Mouse (Mus musculus) left cerebral cortex, adult 11 months (tissue): ENCODE results near the gene Pex11g.

Experiments
- DNase-seq: peaks from one replicate; pipeline ENCODE4 v3.0.0; 2022; ENCODE audit warnings: low spot score

Pex11g gene

DNA sequence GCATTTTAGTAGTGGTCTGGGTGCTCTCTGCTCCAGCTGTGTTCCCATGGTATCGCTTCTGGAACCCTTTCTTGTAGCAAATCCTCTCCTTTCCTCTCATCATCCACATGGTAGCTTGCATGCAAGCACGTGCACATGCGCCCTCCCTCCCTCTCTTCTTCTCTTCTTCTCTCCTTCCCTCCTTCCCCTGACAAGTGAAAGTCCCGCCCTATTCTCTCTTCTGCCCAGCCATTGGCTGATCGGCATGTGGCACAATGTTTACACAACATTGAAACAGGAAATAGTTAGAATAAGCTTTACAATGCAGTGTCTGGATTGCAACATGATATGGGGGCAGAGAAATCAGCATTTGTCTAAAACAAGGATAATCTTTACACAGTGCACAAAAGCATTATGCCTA lies 14.1 kb upstream of the Pex11g start:
- DNase-seq, result no peak

DNA sequence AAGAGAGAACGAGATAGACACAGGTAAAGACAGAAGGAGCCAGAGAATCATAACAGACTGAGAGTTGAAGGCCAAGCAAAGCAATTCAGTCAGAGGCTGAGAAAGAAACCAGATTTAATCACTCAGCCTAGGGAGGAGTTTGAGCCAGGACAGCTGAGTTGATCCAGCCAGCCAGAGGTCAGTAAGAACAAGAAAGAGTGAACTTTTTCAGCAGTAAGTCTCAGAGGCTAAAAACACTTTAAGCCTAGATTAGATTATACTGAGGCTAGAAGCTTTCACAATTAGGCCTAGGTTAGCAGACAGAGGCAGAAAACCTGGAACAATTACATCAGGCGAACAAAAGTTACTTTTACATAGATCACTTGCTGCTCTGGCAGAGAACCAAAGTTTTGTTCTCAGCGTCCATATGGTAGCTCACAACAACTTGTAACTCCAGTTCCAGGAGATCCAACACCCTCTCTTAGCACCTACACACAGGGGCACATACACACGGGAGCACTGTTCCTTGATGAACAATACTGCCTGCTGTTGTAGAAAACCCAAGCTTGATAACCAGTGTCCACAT lies 12.8 kb upstream of the Pex11g start:
- no peak for DNase-seq

- DNase-seq, result no peak
Observed at GRCm38 (mm10) chr8:3475715-3476429, 8.4 kb upstream of the Pex11g start.

GRCm38 (mm10) chr8:3470562-3470961 lies 3.1 kb upstream of the Pex11g start, which contains the start of gene Tex45:
Gene Tex45 (plus strand): TSS chr8:3470862.
- DNase-seq, result no peak

DNA sequence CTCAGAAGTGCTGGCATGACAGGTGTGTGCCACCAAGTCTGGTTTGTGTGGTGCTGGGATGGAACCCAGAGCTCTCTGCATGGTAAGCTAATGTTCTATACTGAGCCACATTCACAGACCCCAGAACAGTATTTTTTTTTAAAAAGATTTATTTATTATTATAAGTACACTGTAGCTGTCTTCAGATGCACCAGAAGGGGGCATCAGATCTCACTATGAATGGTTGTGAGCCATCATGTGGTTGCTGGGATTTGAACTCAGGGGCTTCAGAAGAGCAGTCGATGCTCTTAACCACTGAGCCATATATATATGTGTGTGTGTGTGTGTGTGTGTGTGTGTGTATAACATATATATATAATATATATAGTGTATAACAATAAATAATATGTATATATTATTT lies 1.4 kb upstream of the Pex11g start:
- no peak for DNase-seq

GRCm38 (mm10) chr8:3467886-3468545 lies 536 bp upstream of the Pex11g start:
- DNase-seq, result no peak

DNA sequence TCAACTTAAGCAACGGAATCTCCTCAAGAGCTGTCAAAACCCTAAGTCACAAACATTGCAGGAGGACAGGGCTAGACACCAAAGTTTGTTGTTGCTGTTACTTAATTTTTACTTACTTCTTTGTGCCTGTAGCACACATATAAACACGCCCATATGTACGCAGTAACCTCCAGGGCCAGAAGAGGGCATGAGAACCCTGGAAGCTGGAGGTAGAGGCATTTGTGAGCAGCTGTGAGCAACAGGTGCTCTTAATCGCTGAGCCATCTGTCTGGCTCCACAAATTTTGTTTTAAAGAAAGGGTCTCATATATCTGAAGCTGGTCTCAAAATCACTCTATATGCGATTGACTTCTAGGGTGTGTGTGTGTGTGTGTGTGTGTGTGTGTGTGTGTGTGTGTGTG lies 3.2 kb downstream of the Pex11g start:
- no peak for DNase-seq

DNA sequence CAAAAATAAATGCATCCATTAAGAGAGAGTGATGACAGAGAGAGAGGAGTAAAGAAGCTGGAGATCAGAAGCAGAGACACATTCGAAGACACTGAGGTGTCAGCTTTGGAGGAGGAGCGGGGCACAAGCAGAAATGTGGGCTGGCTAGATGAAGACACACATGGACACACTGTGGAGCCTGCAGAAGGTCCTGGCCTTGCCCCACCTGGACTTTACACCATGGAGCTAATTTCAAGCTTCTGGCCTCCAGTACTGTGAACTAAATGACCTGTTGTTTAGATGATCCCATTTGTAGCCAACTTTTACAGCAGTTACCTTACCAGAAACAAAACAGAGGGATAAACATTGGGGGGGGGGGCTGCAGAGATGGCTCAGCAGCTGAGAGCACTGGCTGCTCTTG lies 4.2 kb downstream of the Pex11g start:
- no peak for DNase-seq

DNA sequence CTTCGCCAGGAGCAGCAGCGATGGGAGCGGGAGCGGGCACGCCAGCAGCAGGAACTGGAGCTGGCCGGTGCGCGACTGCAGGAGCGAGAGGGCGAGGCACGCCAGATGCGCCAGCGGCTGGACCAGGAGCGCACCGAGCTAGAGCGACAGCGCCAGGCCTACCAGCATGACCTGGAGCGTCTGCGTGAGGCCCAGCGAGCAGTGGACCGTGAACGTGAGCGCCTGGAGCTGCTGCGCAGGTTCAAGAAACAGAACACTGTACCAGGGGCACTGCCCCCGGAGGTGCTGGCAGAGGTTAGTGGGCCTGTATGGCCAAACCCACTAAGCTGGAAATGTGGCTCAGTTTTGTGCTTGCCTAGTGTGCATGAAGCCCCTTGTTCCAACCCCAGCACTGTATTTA lies 15.5 kb downstream of the Pex11g start:
- DNase-seq, result no peak

- DNase-seq, result no peak
Observed at GRCm38 (mm10) chr8:3450670-3451069, 16.8 kb downstream of the Pex11g start.

DNA sequence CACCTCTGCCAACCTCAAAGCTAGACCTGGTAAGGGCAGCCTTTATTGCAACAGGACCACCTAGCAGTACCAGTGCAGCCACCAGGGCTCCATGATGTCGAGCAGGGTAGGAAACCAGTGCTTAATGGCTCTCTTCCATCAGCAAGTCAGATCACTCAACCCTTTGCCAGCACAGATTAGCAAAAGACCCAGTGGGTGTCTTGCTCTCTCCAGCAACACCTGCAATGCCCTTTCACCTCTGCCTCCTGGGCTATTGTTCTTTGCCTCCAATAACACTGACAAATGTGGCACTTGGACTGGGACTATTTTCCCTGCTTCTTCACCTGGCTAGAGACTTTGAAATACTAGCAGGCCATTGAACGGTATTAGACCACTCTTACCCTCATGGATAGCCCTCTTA lies 18.3 kb downstream of the Pex11g start:
- DNase-seq, result no peak

- no peak for DNase-seq
Observed at GRCm38 (mm10) chr8:3439510-3439909, 28.0 kb downstream of the Pex11g start.

GRCm38 (mm10) chr8:3436492-3436891 lies 31.0 kb downstream of the Pex11g start:
- no peak for DNase-seq

- no peak for DNase-seq
Observed at GRCm38 (mm10) chr8:3431113-3431512, 36.4 kb downstream of the Pex11g start.

DNA sequence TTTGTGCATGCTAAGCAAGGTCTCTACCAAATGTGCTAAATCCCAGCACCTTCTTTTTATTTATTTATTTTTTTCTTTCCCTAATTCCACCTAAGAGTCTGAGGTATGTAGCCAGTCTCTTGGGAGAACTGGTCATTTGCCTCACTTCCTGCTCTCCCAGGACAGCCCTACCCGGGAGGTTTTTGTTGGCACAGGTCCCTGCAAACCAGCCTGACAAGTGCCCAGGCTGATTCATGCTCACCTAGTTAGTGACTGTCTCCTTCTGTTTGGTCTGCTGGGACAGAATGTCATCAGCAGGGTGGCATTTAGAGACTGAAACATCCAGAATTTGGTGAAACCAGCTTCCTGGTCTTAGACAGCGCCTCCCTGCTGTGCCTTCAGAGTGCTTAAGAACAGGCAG lies 37.5 kb downstream of the Pex11g start:
- no peak for DNase-seq

DNA sequence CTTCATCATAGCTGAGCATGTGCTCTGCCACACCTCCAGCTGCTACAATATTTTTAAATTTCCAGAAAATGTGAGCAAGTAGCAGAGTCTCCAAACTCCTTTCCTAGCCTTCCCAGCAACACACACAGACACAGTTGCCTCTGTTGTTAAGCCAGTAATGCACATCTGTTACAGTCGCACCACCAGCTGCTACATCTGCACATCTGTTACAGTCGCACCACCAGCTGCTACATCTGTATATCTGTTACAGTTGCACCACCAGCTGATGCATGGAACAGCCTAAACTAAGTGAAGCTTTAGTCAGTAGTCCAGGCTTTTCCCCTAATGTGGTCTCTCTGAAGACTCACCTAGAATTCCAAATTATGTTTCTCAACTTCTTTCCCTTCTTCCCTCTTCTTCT lies 39.1 kb downstream of the Pex11g start:
- DNase-seq, result no peak

DNA sequence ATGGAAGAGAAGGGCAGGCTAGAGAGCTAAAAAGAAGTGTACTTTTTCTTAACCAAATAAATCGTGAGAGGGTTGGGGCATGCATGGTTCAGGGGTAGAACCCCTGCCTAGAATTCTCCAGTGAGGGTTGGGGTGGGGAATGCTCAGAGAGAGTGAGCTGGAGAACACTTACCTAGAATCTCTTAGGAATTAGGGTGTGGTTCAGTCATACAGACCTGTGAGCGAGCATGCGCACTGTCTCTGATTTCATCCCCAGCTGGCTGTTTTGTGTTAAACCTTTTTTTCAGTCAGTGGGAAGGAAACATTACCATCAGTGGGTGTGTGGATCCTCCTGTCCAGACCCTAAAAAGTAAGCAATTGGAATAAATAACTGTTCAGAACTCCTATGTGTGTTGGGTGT lies 41.3 kb downstream of the Pex11g start:
- no peak for DNase-seq

DNA sequence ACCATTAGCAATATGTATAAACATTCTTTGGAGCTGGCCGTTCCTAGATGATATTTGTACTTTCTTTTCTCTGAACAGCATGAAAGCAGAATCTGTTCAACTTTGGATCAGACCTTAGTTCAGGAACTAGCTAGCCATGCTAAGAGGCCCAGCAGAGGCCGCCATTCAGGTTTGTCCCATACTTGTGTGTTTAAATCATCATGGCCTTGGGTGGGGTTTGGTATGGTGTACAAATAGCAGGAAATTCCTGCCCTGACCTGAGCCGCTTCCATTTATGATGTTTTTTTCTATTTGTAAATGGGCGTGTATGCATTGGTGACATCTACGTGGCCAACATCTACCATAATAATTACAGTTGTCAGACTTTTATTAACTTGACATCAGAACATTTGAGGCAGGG lies 42.3 kb downstream of the Pex11g start:
- DNase-seq, result no peak

DNA sequence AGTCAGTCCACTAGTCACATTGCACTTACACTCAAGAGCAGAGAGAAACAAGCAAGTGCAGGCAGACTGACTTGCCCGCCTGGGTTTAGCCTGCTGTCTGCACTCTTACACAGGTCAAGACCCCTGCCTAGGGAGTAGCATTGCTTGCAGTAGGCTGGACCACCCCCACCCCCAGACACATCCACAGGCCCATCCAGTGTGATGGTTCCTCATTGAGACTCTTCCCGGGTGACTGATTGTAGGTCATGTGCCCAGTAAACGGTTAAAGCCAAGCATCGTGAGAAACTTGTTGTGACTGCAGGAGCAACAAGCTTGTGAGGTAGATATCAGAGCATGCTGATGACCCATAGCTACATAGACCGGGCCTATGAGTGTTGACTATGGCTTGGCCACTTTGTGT lies 46.0 kb downstream of the Pex11g start:
- DNase-seq, result no peak

- DNase-seq, result no peak
Observed at GRCm38 (mm10) chr8:3420105-3420706, 47.3 kb downstream of the Pex11g start.

- no peak for DNase-seq
Observed at GRCm38 (mm10) chr8:3418101-3418500, 49.4 kb downstream of the Pex11g start.

GRCm38 (mm10) chr8:3417455-3417854 lies 50.0 kb downstream of the Pex11g start:
- DNase-seq, result no peak

GRCm38 (mm10) chr8:3416846-3417245 lies 50.6 kb downstream of the Pex11g start:
- DNase-seq, result no peak
